Mouse (Mus musculus): Measurements from ENCODE around the gene Arl4d. TPM values are rescaled to one million over a fixed set of nuclear protein-coding genes. Genes with fewer than 3 reads are reported as not detected.

The Arl4d gene
- total and polyA plus RNA-seq, 2 experiments from 2014 or later: 8.1 to 11.3 TPM

DNA sequence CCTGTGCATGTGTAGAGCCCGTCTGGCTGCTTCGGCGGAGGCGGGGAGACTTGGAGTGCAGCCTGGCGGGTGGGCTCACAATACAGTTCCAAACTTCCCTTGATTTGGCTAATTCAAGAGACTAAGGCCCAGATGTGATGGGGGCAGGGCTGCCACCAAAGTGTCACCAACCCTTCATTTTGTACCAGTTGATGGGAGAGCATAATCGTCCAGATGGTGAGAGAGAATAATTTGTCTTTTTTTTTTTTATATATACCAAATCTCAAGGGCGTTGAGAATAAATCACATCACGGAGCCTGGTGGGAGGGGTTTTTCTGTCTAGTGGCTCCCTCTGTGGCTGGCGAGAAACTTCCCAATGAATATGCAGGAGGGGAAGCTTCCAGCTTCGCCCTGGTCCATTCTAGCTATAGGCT lies 24.4 kb downstream of the Arl4d start:
- Histone ChIP-seq H3K36me3 (replicated peaks; ENCODE audit: control insufficient read depth, insufficient read depth, low read length) (no peaks in the 10 kb centered on the region), H3K4me3 (ENCODE audit: low read depth, low read length) (no peak overlapping the region), H3K4me2 (ENCODE audit: low read depth, low read length) (no peak overlapping the region), H3K27ac (ENCODE audit: low read depth) (no peak overlapping the region), H3K9ac (replicated peaks; ENCODE audit: low read depth, low read length) (no peak overlapping the region), H3K27me3 (ENCODE audit: control insufficient read depth, insufficient read depth, low read length) (no peaks in the 10 kb centered on the region), H3K4me1 (ENCODE audit: control insufficient read depth, insufficient read depth) (peaks cover 14% of the 10 kb centered on the region; the same call in 1 of the 2 replicates), H3K9me3 (replicated peaks; ENCODE audit: control insufficient read depth, low read length) (no peaks in the 10 kb centered on the region)
- no peak for ATAC-seq (ENCODE audit: insufficient read depth, low read depth)
- 76% methylated on average over 10 of the region's 10 CpGs for WGBS
- TF ChIP-seq CTCF (IDR thresholded peaks at IDR 0.05; ENCODE audit: low read depth) (no peak), EP300 (IDR thresholded peaks at IDR 0.05; ENCODE audit: low read depth) (no peak)
- no peak for DNase-seq (ENCODE audit: low spot score)

DNA sequence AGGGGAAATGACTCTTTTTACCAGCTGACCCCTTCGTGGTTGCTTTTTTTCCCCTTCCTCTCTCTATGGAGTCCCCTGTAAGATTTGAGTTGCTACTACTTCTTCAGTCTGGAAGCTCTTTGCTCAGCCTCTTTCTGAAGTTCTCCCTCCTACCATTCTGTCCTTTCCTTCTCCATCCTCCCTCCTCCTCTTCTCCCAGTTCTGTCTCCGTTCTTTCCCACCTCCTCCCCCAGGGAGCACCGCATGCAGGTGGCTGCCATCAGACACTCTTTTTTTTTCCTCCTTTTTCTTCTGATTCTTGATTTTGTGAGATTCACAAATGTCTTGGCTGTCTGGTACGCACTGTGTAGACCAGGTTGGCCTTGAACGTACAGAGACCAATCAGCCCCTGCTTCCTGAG lies 25.0 kb downstream of the Arl4d start:
- H3K4me2 ChIP-seq (ENCODE audit: low read depth, low read length): no peak overlapping the region

GRCm38 (mm10) chr11:101695906-101696661 lies 30.7 kb downstream of the Arl4d start:
- Histone ChIP-seq H3K4me1 (ENCODE audit: control insufficient read depth, insufficient read depth) (peaks cover 8% of the 10 kb centered on the region; the same call in 1 of the 2 replicates), H3K9ac (replicated peaks; ENCODE audit: low read depth, low read length) (peak overlapping the region; percentile 31), H3K4me2 (ENCODE audit: low read depth, low read length) (peak overlapping the region; percentile 51), H3K4me3 (ENCODE audit: low read depth, low read length) (peak overlapping the region; percentile 14; the same call in 1 of the 2 replicates), H3K36me3 (replicated peaks; ENCODE audit: control insufficient read depth, insufficient read depth, low read length) (no peaks in the 10 kb centered on the region), H3K27me3 (ENCODE audit: control insufficient read depth, insufficient read depth, low read length) (no peaks in the 10 kb centered on the region), H3K27ac (ENCODE audit: low read depth) (no peak overlapping the region), H3K9me3 (replicated peaks; ENCODE audit: control insufficient read depth, low read length) (no peaks in the 10 kb centered on the region)
- no peak for ATAC-seq (ENCODE audit: insufficient read depth, low read depth)
- TF ChIP-seq CTCF (IDR thresholded peaks at IDR 0.05; ENCODE audit: low read depth): no peak
- no peak for TF ChIP-seq EP300 (IDR thresholded peaks at IDR 0.05; ENCODE audit: low read depth)
- 11% methylated on average over 20 of the region's 20 CpGs for WGBS
- no peak for DNase-seq (ENCODE audit: low spot score)

More for the DNA sequence above, 25.0 kb downstream of the Arl4d start:
- no peak overlapping the region for H3K4me3 ChIP-seq (ENCODE audit: low read depth, low read length)
- peaks cover 14% of the 10 kb centered on the region; the same call in 1 of the 2 replicates for H3K4me1 ChIP-seq (ENCODE audit: control insufficient read depth, insufficient read depth)
- H3K9me3 ChIP-seq (replicated peaks; ENCODE audit: control insufficient read depth, low read length): no peaks in the 10 kb centered on the region
- no peak overlapping the region for H3K9ac ChIP-seq (replicated peaks; ENCODE audit: low read depth, low read length)
- DNase-seq (ENCODE audit: low spot score): no peak
- no peak overlapping the region for H3K27ac ChIP-seq (ENCODE audit: low read depth)
- no peak for ATAC-seq (ENCODE audit: insufficient read depth, low read depth)
- TF ChIP-seq EP300 (IDR thresholded peaks at IDR 0.05; ENCODE audit: low read depth): no peak
- no peak for TF ChIP-seq CTCF (IDR thresholded peaks at IDR 0.05; ENCODE audit: low read depth)
- no peaks in the 10 kb centered on the region for H3K27me3 ChIP-seq (ENCODE audit: control insufficient read depth, insufficient read depth, low read length)
- no peaks in the 10 kb centered on the region for H3K36me3 ChIP-seq (replicated peaks; ENCODE audit: control insufficient read depth, insufficient read depth, low read length)
- 72% methylated on average over 5 of the region's 5 CpGs for WGBS

- H3K4me2 ChIP-seq (ENCODE audit: low read depth, low read length): no peak overlapping the region
- no peak overlapping the region for H3K27ac ChIP-seq (ENCODE audit: low read depth)
- H3K9ac ChIP-seq (replicated peaks; ENCODE audit: low read depth, low read length): no peak overlapping the region
- no peaks in the 10 kb centered on the region for H3K36me3 ChIP-seq (replicated peaks; ENCODE audit: control insufficient read depth, insufficient read depth, low read length)
- ATAC-seq (ENCODE audit: insufficient read depth, low read depth) (no peak), DNase-seq (ENCODE audit: low spot score) (no peak)
- no peaks in the 10 kb centered on the region for H3K9me3 ChIP-seq (replicated peaks; ENCODE audit: control insufficient read depth, low read length)
- no peak for TF ChIP-seq EP300 (IDR thresholded peaks at IDR 0.05; ENCODE audit: low read depth)
- no peak for TF ChIP-seq CTCF (IDR thresholded peaks at IDR 0.05; ENCODE audit: low read depth)
- no peaks in the 10 kb centered on the region for H3K27me3 ChIP-seq (ENCODE audit: control insufficient read depth, insufficient read depth, low read length)
- 88% methylated on average over 9 of the region's 9 CpGs for WGBS
- no peak overlapping the region for H3K4me3 ChIP-seq (ENCODE audit: low read depth, low read length)
- H3K4me1 ChIP-seq (ENCODE audit: control insufficient read depth, insufficient read depth): peaks cover 8% of the 10 kb centered on the region; the same call in 1 of the 2 replicates
These were observed 32.0 kb downstream of the Arl4d start for GRCm38 (mm10) chr11:101697156-101697861.

DNA sequence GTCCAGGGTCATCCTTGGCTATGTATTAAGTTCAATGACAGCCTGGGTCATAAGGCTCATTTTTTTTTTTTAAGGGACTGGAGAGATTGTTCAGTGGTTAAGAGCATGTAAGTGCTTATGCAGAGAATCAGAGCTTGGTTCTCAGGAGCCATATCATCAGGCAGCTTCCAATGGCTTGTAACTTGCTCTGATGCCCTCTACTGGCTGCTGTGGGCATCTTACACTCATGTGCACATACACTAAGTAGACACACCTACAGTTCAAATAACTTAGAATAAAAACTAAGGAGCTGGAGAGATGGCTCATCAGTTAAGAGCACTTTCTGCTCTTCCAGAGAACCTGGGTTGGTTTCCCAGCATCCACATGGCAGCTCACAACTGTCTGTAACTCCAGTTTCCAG lies 32.8 kb downstream of the Arl4d start:
- H3K36me3 ChIP-seq (replicated peaks; ENCODE audit: control insufficient read depth, insufficient read depth, low read length): no peaks in the 10 kb centered on the region
- H3K4me1 ChIP-seq (ENCODE audit: control insufficient read depth, insufficient read depth): peaks cover 8% of the 10 kb centered on the region; the same call in 1 of the 2 replicates
- no peaks in the 10 kb centered on the region for H3K9me3 ChIP-seq (replicated peaks; ENCODE audit: control insufficient read depth, low read length)
- no peak overlapping the region for H3K4me2 ChIP-seq (ENCODE audit: low read depth, low read length)
- H3K27me3 ChIP-seq (ENCODE audit: control insufficient read depth, insufficient read depth, low read length): no peaks in the 10 kb centered on the region
- ATAC-seq (ENCODE audit: insufficient read depth, low read depth): no peak
- no peak overlapping the region for H3K9ac ChIP-seq (replicated peaks; ENCODE audit: low read depth, low read length)
- TF ChIP-seq EP300 (IDR thresholded peaks at IDR 0.05; ENCODE audit: low read depth) (no peak), CTCF (IDR thresholded peaks at IDR 0.05; ENCODE audit: low read depth) (no peak)
- H3K4me3 ChIP-seq (ENCODE audit: low read depth, low read length): no peak overlapping the region
- no peak for DNase-seq (ENCODE audit: low spot score)
- no peak overlapping the region for H3K27ac ChIP-seq (ENCODE audit: low read depth)

All from heart, postnatal 0 days (tissue).